Mouse (Mus musculus) forebrain, embryonic 12.5 days (tissue): ENCODE measurements around the gene Cdc14a. TPM values are rescaled to one million over a fixed set of nuclear protein-coding genes. Genes with fewer than 3 reads are reported as not detected.

Source experiments
- ATAC-seq: fragments of 200-750 bp; cut with Nextera tagmentation; 2 replicates; pipeline ENCODE4 v1.8.0; 2017; ENCODE audit warnings: moderate TSS enrichment; ENCODE audit not compliant: low FRiP score
- H3K27ac ChIP-seq: fragments of 300-500 bp; sonication (generic); 2 replicates; pipeline ENCODE4 v1.5.1; 2016; ENCODE audit warnings: mild to moderate bottlenecking
- H3K27me3 ChIP-seq: fragments of 300-500 bp; sonication (generic); 2 replicates; pipeline ENCODE4 v1.6.1; 2016; ENCODE audit warnings: mild to moderate bottlenecking
- H3K36me3 ChIP-seq: fragments of 300-500 bp; sonication (generic); replicated peaks from 2 replicates; pipeline ENCODE4 v1.6.1; 2016; ENCODE audit warnings: mild to moderate bottlenecking
- H3K4me1 ChIP-seq: fragments of 300-500 bp; sonication (generic); 2 replicates; pipeline ENCODE4 v1.6.1; 2016
- H3K4me2 ChIP-seq: fragments of 300-500 bp; sonication (generic); 2 replicates; pipeline ENCODE4 v1.6.1; 2016; ENCODE audit warnings: mild to moderate bottlenecking, moderate library complexity
- H3K4me3 ChIP-seq: fragments of 300-500 bp; sonication (generic); replicated peaks from 2 replicates; pipeline ENCODE4 v1.5.1; 2016; ENCODE audit warnings: mild to moderate bottlenecking
- H3K9ac ChIP-seq: fragments of 300-500 bp; sonication (generic); 2 replicates; pipeline ENCODE4 v1.6.1; 2016; ENCODE audit warnings: mild to moderate bottlenecking
- H3K9me3 ChIP-seq: fragments of 300-500 bp; sonication (generic); 2 replicates; pipeline ENCODE4 v1.6.1; 2016
- WGBS: fragments of 180-500 bp; shearing (Covaris S2); methylation state at CpG from one replicate; pipeline ENCODE4 v1.1.7; 2016; 5-methylcytosine and 5-hydroxymethylcytosine counted together
- polyA plus RNA-seq: library from polyadenylated mRNA; unstranded; fragments of >200 nt; fragmentation: Nextera tagmentation; extraction: Ambion mirVana; gene quantifications from 2 replicates; pipeline ENCODE4 v1.2.1, GENCODE M21; 2016

Gene Cdc14a
- polyA plus RNA-seq, 1 experiment from 2014 or later: 21.6 TPM

DNA sequence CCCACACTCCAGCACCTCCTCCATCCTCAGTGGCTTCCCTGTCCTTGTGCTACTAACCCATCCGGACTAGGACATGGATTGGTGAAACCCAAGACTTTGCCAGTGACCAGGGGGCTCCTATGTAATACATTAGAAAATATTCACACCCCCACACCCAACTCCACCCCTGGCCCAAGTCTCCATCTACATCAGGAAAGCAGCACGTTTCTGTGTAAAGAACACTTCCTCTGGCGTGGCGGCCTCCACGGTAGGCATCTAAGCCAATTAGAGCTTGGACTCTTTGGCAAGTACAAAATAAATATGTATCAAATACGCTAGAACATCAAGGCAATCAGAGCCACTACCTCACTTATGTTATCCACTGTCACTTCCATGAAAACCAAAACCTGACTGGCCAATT is 90.1 kb downstream of the Cdc14a start:
- Histone ChIP-seq H3K36me3 (peaks cover 7% of the 10 kb centered on the region; the same call in 1 of the 2 replicates), H3K4me1 (0 out of 2 replicates have a peak, but pooled peaks cover 4% of the 10 kb centered on the region), H3K9ac (no peak overlapping the region), H3K4me2 (no peak overlapping the region), H3K9me3 (no peaks in the 10 kb centered on the region), H3K27ac (no peak overlapping the region), H3K4me3 (no peak overlapping the region), H3K27me3 (no peaks in the 10 kb centered on the region)
- no peak; the same call in 1 of the 2 replicates for ATAC-seq
- 82% methylated on average over 6 of the region's 6 CpGs for WGBS

DNA sequence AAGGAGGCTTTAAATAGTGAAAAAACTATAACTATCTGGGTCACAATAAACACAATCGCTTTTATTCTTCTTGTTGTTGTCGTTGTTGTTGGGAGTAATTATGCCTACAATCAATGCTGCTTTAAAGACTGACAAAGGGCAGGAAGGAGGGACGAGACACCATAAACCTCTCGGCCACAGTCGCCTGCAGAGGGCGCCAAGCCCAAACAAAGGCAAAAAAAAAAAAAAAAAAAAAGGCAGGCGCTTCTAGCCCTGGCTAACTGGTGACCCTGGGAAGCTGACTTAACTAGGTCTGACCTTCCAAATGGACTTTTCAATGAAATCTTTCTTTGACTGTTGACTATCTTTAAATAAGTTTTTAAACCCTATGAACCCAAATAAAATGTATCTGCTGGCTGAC is 90.6 kb downstream of the Cdc14a start:
- Histone ChIP-seq H3K36me3 (peaks cover 8% of the 10 kb centered on the region), H3K9ac (no peak overlapping the region), H3K9me3 (no peaks in the 10 kb centered on the region), H3K27ac (no peak overlapping the region), H3K4me1 (0 out of 2 replicates have a peak, but pooled peaks cover 4% of the 10 kb centered on the region), H3K27me3 (no peaks in the 10 kb centered on the region), H3K4me3 (no peak overlapping the region), H3K4me2 (no peak overlapping the region)
- 15% methylated on average over 7 of the region's 7 CpGs for WGBS
- no peak for ATAC-seq

DNA sequence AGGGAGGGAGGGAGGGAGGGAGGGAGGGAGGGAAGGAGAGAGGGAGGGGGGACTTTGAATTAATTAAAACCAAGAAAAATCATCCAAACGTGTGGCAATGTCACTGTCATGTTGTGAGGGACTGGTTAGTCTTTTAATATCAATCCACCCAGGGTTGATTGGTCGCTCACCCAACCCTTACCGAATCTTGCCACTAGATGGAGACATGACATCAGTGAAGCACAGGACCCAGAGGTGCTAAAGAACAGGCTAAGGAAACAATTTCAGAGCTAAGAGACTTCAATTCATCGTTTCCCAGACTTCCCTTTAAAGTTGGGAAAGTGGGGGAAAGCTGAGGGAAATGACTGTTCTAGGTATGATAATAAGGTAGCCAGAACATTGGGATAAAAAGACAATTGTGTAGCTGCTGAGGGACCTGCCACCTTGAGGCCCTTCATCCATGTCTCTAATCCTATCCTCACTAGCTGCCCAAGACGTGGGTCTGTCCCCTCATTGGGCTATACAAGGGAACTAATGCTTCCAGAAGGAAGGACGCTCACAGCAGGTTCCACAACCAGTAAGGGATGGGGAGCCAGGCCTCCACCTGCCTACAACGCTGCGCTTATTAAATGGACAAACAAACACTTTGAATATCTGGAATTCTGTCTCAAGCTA is 91.9 kb downstream of the Cdc14a start:
- peaks cover 11% of the 10 kb centered on the region for H3K4me1 ChIP-seq
- H3K9ac ChIP-seq: no peak overlapping the region
- H3K9me3 ChIP-seq: no peaks in the 10 kb centered on the region
- no peaks in the 10 kb centered on the region for H3K27me3 ChIP-seq
- H3K4me2 ChIP-seq: no peak overlapping the region
- H3K27ac ChIP-seq: no peak overlapping the region
- H3K4me3 ChIP-seq: no peak overlapping the region
- H3K36me3 ChIP-seq: peaks cover 11% of the 10 kb centered on the region
- ATAC-seq: peak; percentile 63; the same call in 1 of the 2 replicates
- WGBS: 40% methylated on average over 8 of the region's 8 CpGs

DNA sequence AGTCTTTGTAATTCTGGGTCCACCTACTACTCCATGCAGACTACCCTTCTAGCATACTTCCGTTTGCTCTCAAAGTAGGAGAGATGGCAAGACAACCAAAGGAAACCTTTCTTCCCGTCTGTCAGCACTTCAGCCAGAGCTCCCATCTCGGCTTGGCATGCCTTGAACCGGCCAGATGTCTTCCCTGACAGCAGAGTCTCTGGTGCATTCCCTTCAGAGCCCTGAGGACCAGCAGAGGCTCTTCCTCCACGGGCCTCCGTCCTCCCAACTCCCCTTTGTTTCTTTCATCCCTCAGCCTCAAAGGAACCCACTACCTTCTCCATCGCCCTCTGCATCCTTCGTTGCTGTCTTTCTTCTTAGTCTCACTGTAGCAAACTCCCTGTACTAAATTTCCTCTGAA is 93.9 kb downstream of the Cdc14a start:
- 86% methylated on average over 8 of the region's 8 CpGs for WGBS

DNA sequence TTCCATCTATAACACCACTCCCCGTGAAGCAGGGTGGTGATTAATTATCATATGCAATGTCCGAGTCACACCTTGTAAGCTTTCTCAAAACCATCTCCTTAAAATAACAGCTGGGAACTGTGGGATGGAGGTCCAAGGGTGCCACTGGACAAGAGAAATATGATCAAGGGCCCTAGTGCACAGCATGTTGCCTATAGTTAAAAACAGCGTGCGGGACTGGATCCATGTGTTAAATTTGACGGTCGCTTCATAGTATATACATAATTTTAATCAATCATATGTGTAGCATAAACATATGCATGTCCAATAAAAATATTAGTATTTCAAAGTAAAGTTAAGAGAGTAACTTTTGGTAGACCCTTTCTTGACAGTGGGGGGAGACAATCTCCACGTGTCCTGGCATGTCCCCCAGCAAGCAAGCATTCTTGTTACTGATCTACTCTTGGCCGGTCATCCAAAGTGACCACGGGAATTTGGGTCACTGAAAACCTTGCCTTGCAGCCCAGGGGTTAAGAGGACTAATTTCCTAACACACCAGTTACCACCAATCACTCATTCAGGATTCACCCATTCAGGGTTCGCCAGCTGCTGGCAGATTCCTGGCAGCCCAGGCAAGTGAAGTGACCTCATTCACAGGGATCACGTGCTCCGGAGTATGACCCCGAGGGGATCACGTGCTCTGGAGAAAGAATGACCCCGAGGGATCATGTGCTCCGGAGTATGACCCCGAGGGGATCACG is 94.6 kb downstream of the Cdc14a start:
- no peak for ATAC-seq
- WGBS: 87% methylated on average over 18 of the region's 18 CpGs
- Histone ChIP-seq H3K4me2 (no peak overlapping the region), H3K36me3 (peaks cover 8% of the 10 kb centered on the region; the same call in 1 of the 2 replicates), H3K27ac (no peak overlapping the region), H3K9me3 (no peaks in the 10 kb centered on the region), H3K9ac (no peak overlapping the region), H3K4me3 (no peak overlapping the region), H3K4me1 (peaks cover 22% of the 10 kb centered on the region), H3K27me3 (no peaks in the 10 kb centered on the region)

More for the DNA sequence above, 93.9 kb downstream of the Cdc14a start:
- no peak overlapping the region for H3K27ac ChIP-seq
- ATAC-seq: no peak
- no peak overlapping the region for H3K4me3 ChIP-seq
- peaks cover 17% of the 10 kb centered on the region for H3K4me1 ChIP-seq
- peaks cover 8% of the 10 kb centered on the region; the same call in 1 of the 2 replicates for H3K36me3 ChIP-seq
- no peak overlapping the region for H3K4me2 ChIP-seq
- no peaks in the 10 kb centered on the region for H3K9me3 ChIP-seq
- no peaks in the 10 kb centered on the region for H3K27me3 ChIP-seq
- H3K9ac ChIP-seq: no peak overlapping the region

DNA sequence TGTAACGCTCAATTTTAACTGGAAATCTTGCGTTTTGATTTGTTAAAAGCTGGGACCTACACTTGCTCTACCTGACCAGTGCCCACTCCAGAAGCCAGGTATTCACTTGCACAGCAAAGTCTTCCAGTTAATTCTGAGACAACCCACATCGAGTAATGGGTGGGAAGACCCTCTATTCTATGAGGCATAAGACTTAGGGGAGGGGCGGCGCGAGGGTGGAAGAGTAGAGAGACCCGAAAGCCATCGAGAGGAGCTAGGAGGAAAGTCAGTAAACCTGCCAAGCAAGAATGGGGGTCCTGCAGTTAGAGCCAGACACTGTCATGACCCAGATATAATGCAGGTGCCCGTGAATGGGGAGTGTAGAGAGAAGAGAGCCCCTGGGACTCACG is 96.2 kb downstream of the Cdc14a start:
- Histone ChIP-seq H3K4me1 (peaks cover 24% of the 10 kb centered on the region), H3K4me2 (no peak overlapping the region), H3K27me3 (no peaks in the 10 kb centered on the region), H3K4me3 (no peak overlapping the region), H3K9me3 (no peaks in the 10 kb centered on the region), H3K36me3 (peaks cover 8% of the 10 kb centered on the region; the same call in 1 of the 2 replicates), H3K9ac (no peak overlapping the region), H3K27ac (no peak overlapping the region)
- peak; percentile 15; the same call in 1 of the 2 replicates for ATAC-seq
- 53% methylated on average over 10 of the region's 10 CpGs for WGBS

DNA sequence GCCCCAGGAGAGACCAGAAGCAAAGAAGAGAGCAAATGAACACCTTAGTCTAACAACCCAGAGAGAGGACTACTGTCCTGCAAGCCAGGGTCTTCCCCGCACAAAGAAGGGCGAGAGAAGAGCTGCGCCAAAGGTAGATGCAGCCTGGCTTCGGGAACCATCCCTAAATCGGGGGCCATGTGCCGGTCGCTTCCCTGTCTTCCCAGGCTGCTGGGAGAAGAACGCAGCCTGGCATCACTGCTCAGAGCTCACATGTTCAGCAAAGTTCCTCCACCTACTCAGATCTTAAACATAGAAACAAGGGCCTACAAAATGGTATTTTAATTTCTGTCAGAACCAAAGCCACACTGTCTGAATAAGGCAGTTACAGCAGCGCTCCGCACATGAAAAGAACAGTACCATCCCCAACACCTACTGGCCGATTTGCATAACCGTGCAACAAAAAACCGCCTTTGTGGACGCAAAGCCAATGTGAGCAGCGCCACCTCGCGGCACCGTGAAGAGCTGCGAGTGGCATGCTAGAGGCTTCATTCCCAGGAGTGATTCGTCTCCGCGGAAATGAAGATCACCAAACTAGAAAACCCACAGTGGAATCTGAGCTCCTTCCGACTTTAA is 96.7 kb downstream of the Cdc14a start:
- no peak overlapping the region for H3K27ac ChIP-seq
- peak overlapping the region; percentile 33; the same call in 1 of the 2 replicates for H3K9ac ChIP-seq
- H3K9me3 ChIP-seq: no peaks in the 10 kb centered on the region
- peaks cover 24% of the 10 kb centered on the region for H3K4me1 ChIP-seq
- H3K4me2 ChIP-seq: peak overlapping the region; percentile 42
- WGBS: 8% methylated on average over 23 of the region's 23 CpGs
- H3K27me3 ChIP-seq: no peaks in the 10 kb centered on the region
- H3K4me3 ChIP-seq: 0 out of 2 replicates have a peak overlapping the region, but pooled peaks have one; percentile 14
- peaks cover 8% of the 10 kb centered on the region; the same call in 1 of the 2 replicates for H3K36me3 ChIP-seq
- peak; percentile 53 for ATAC-seq

DNA sequence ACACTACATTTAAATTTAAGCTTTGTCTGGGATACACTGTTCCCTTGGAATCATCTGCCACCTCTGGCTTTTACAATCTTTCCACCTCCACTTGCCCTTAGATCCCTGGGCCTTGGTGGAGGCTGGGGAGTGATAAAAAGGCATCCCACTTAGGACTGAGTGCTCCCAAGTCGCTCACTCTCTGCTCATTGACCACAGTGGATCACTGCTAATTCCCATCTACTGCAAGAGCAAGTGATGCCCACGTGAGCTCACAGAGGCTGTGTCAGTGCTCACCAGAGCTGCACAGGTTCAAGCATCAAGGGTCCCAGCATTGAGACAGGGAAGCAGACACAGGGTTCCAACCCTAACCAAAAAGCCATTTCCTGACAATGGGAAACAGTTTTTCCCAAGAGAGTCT is 98.3 kb downstream of the Cdc14a start:
- Histone ChIP-seq H3K27ac (no peak overlapping the region), H3K9me3 (no peaks in the 10 kb centered on the region), H3K36me3 (peaks cover 11% of the 10 kb centered on the region), H3K4me1 (peaks cover 24% of the 10 kb centered on the region), H3K9ac (no peak overlapping the region), H3K27me3 (no peaks in the 10 kb centered on the region), H3K4me3 (no peak overlapping the region), H3K4me2 (no peak overlapping the region)
- ATAC-seq: no peak
- WGBS: 78% methylated on average over 2 of the region's 2 CpGs

DNA sequence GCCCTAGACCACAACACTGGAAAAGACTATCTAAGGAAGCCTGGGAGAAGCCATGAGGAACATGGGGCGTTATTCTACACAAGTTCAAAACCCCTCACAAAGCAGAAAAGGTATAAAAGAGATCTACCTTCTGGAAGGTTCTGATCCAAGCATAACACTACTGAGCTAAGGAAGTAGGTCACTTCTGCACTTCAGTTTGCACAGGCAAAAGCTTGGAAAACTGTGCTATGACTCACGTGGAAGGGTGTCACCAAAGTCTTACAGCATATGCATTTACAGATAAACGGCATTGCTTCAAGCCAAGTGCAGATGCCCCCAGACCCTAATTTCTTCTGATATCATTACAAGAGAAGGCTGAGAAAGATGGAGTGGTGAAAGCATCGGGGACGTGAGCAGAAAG is 104.1 kb downstream of the Cdc14a start:
- no peaks in the 10 kb centered on the region for H3K9me3 ChIP-seq
- peaks cover 8% of the 10 kb centered on the region for H3K36me3 ChIP-seq
- 93% methylated on average over 5 of the region's 5 CpGs for WGBS
- H3K27me3 ChIP-seq: no peaks in the 10 kb centered on the region
- H3K4me1 ChIP-seq: peaks cover 7% of the 10 kb centered on the region
- no peak for ATAC-seq
- no peak overlapping the region for H3K4me3 ChIP-seq
- no peak overlapping the region for H3K27ac ChIP-seq
- H3K4me2 ChIP-seq: no peak overlapping the region
- no peak overlapping the region for H3K9ac ChIP-seq

DNA sequence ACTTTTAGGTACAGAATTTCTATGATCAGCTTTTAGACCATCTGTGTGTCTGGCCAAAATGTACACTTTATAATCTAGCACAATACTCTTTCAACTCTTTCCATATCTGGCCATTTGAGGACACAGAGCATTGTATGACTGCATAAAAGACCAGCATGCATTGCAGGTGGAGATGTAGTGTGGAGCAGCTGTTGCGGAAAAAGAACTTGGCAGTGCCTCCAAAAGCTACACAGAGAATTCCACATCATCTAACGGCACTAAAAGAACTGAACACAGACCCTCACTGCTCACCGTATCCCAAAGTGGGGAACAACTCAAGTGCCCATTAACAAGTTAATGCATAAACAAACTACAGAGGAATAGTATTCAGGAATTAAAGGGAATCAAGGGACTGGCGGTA is 112.0 kb downstream of the Cdc14a start:
- no peak overlapping the region for H3K27ac ChIP-seq
- H3K9me3 ChIP-seq: no peaks in the 10 kb centered on the region
- 73% methylated on average over 4 of the region's 4 CpGs for WGBS
- H3K4me2 ChIP-seq: no peak overlapping the region
- no peaks in the 10 kb centered on the region for H3K4me1 ChIP-seq
- H3K36me3 ChIP-seq: peaks cover 22% of the 10 kb centered on the region
- H3K9ac ChIP-seq: no peak overlapping the region
- ATAC-seq: no peak
- no peaks in the 10 kb centered on the region for H3K27me3 ChIP-seq
- H3K4me3 ChIP-seq: no peak overlapping the region

DNA sequence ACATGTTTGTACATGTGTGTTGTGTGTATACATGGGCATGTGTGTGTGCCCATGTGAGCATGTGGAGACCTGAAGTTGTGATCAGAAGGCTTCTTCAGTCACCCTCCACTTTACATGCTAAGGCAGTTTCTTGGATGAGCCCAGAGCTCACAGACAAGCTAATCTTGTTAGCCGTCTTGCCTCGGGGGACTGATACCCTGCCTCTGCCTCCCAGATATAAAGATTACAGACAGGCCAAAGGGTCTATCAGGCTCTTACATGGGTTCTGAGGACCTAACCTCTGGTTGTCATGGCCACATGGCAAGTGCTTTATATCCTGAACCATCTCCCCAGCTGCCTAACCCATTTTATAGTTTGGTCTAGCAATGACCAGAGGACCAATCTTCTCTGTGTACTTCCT is 112.7 kb downstream of the Cdc14a start:
- 96% methylated on average over 2 of the region's 2 CpGs for WGBS
- H3K9ac ChIP-seq: no peak overlapping the region
- no peak for ATAC-seq
- H3K36me3 ChIP-seq: peaks cover 26% of the 10 kb centered on the region
- H3K27ac ChIP-seq: no peak overlapping the region
- no peaks in the 10 kb centered on the region for H3K27me3 ChIP-seq
- no peak overlapping the region for H3K4me3 ChIP-seq
- H3K4me1 ChIP-seq: no peaks in the 10 kb centered on the region
- no peak overlapping the region for H3K4me2 ChIP-seq
- no peaks in the 10 kb centered on the region for H3K9me3 ChIP-seq

DNA sequence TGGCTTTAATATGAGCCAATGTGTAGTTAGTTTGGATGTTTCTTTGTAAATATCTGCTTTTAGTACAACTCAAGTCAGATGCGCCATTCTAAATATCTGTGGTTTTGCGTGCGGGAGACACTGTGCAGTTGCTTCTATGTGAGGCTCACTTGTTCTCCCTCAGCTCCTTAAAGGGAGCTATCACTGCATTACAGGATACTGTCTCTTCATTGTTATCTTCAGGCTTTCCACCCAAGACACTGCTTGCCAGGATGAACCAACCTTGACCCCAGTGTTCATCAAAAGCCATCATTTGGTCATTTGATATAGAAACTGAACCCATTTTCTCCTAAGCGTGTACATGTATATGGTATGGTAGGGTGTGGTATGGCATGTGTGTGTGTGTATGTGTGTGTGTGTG is 113.2 kb downstream of the Cdc14a start:
- Histone ChIP-seq H3K36me3 (peaks cover 28% of the 10 kb centered on the region), H3K4me3 (no peak overlapping the region), H3K27ac (no peak overlapping the region), H3K9me3 (no peaks in the 10 kb centered on the region), H3K27me3 (no peaks in the 10 kb centered on the region), H3K4me1 (no peaks in the 10 kb centered on the region), H3K9ac (no peak overlapping the region), H3K4me2 (no peak overlapping the region)
- ATAC-seq: no peak
- 97% methylated on average over 4 of the region's 4 CpGs for WGBS
